7 mouse cellular contexts compared by ENCODE assay signal in genomic region chr4:154856480-154856837, GRCm38 (mm10). TPM values are rescaled to one million over a fixed set of nuclear protein-coding genes. Genes with fewer than 3 reads are reported as not detected.
DNase-seq lines count a peak whose midpoint lies in the region; ATAC-seq and TF ChIP-seq lines count a peak whose summit lies in the region.

No protein-coding gene starts in this region.

- H3K4me2 ChIP-seq in forebrain, embryonic 11.5 days (ENCODE audit: low read depth, low read length, severe bottlenecking): peak overlapping the region; percentile 84
- H3K4me2 ChIP-seq in neural tube, embryonic 15.5 days: peak overlapping the region; percentile 84

- H3K4me1 ChIP-seq in lung, adult 2 months (ENCODE audit: control insufficient read depth, insufficient read depth, low read length): peaks cover 4% of the 10 kb centered on the region; the same call in 1 of the 2 replicates
- peaks cover 7% of the 10 kb centered on the region for H3K4me1 ChIP-seq in forebrain, embryonic 11.5 days (replicated peaks; ENCODE audit: control insufficient read depth, insufficient read depth, low read length)
- peaks cover 13% of the 10 kb centered on the region for H3K4me1 ChIP-seq in limb, embryonic 10.5 days
- H3K4me1 ChIP-seq in neural tube, embryonic 15.5 days: peaks cover 12% of the 10 kb centered on the region

- no peak overlapping the region for H3K27ac ChIP-seq in forebrain, embryonic 11.5 days (ENCODE audit: low read depth, low read length)
- peak overlapping the region; percentile 71; the same call in 1 of the 2 replicates for H3K27ac ChIP-seq in limb, embryonic 10.5 days
- H3K27ac ChIP-seq in neural tube, embryonic 15.5 days (replicated peaks): peak overlapping the region; percentile 88

- no peaks in the 10 kb centered on the region for H3K9me3 ChIP-seq in forebrain, embryonic 11.5 days (ENCODE audit: control insufficient read depth, low read length)
- H3K9me3 ChIP-seq in limb, embryonic 10.5 days (replicated peaks): no peaks in the 10 kb centered on the region
- no peaks in the 10 kb centered on the region for H3K9me3 ChIP-seq in neural tube, embryonic 15.5 days (replicated peaks)

- 20% methylated on average over 9 of the region's 9 CpGs for WGBS in lung, adult 2 months
- WGBS in forebrain, embryonic 11.5 days: 18% methylated on average over 9 of the region's 9 CpGs
- 20% methylated on average over 9 of the region's 9 CpGs for WGBS in limb, embryonic 10.5 days
- 17% methylated on average over 9 of the region's 9 CpGs for WGBS in neural tube, embryonic 15.5 days

- peak; percentile 48 for ATAC-seq in forebrain, embryonic 11.5 days (replicated peaks; ENCODE audit: low FRiP score)
- no peak for ATAC-seq in neural tube, embryonic 15.5 days (ENCODE audit: low FRiP score)
- no peak for ATAC-seq in megakaryocyte-erythroid progenitor cell, adult 5-6 weeks (replicated peaks; ENCODE audit: low FRiP score, low TSS enrichment, poor library complexity, severe bottlenecking)
- no peak for ATAC-seq in megakaryocyte progenitor cell, adult 5-6 weeks (replicated peaks; ENCODE audit: poor library complexity)

- peak overlapping the region; percentile 38 for H3K4me3 ChIP-seq in lung, adult 2 months (replicated peaks; ENCODE audit: extremely low read depth, low read depth, low read length)
- peak overlapping the region; percentile 46 for H3K4me3 ChIP-seq in forebrain, embryonic 11.5 days (ENCODE audit: low read depth, low read length)
- H3K4me3 ChIP-seq in limb, embryonic 10.5 days: peak overlapping the region; percentile 58
- H3K4me3 ChIP-seq in neural tube, embryonic 15.5 days (replicated peaks): peak overlapping the region; percentile 50

- peaks cover 25% of the 10 kb centered on the region for H3K27me3 ChIP-seq in forebrain, embryonic 11.5 days (ENCODE audit: control insufficient read depth, insufficient read depth, low read length)
- peaks cover 63% of the 10 kb centered on the region for H3K27me3 ChIP-seq in limb, embryonic 10.5 days (ENCODE audit: low read depth, poor library complexity, severe bottlenecking)
- peaks cover 10% of the 10 kb centered on the region for H3K27me3 ChIP-seq in neural tube, embryonic 15.5 days (replicated peaks)

- no peaks in the 10 kb centered on the region for H3K36me3 ChIP-seq in forebrain, embryonic 11.5 days (ENCODE audit: control insufficient read depth, insufficient read depth, low read length)
- H3K36me3 ChIP-seq in limb, embryonic 10.5 days: no peaks in the 10 kb centered on the region
- H3K36me3 ChIP-seq in neural tube, embryonic 15.5 days: no peaks in the 10 kb centered on the region

- TF ChIP-seq POLR2A in lung, adult 2 months (IDR thresholded peaks at IDR 0.05; ENCODE audit: borderline replicate concordance, extremely low read depth, low read depth, low read length): no peak

- DNase-seq in lung, adult 2 months: no peak
- DNase-seq in lung, postnatal 10 days: no peak
- DNase-seq in forebrain, embryonic 11.5 days (ENCODE audit: low spot score): no peak
- no peak for DNase-seq in limb, embryonic 10.5 days (ENCODE audit: low spot score)

- peak overlapping the region; percentile 64 for H3K9ac ChIP-seq in forebrain, embryonic 11.5 days (ENCODE audit: low read length)
- peak overlapping the region; percentile 73 for H3K9ac ChIP-seq in neural tube, embryonic 15.5 days (replicated peaks)

- TF ChIP-seq CTCF in lung, adult 2 months (IDR thresholded peaks at IDR 0.05; ENCODE audit: insufficient read depth, low read length): no peak

RNA-seq across cellular contexts. Expression of gene Mmel1, which starts 12.9 kb away (rescaled TPM):
- polyA plus RNA-seq in lung, adult 2 months (2012; rRNA removed): 0.09 and 0.12 TPM in 2 replicates
- 0.21 TPM in 1 of 2 replicates, not detected in the other for polyA plus RNA-seq in forebrain, embryonic 11.5 days (2014; fragmentation: Nextera tagmentation; extraction: Ambion mirVana)
- 0.15 TPM in 1 of 2 replicates, not detected in the other for polyA plus RNA-seq in limb, embryonic 10.5 days (2016; fragmentation: Nextera tagmentation; extraction: Ambion mirVana)
- 0.75 and 0.84 TPM in 2 replicates for polyA plus RNA-seq in neural tube, embryonic 15.5 days (2015; fragmentation: Nextera tagmentation; extraction: Ambion mirVana)
- 5.5 TPM in 1 of 2 replicates, not detected in the other for total RNA-seq in megakaryocyte-erythroid progenitor cell, adult 5-6 weeks (2014; fragmentation: Nextera tagmentation)
- total RNA-seq in megakaryocyte-erythroid progenitor cell, adult 5-6 weeks (2017): 0.46 and 0.94 TPM in 2 replicates
- total RNA-seq in megakaryocyte progenitor cell, adult 5-6 weeks (2015): not detected in 2 replicates
- not detected in 2 replicates for total RNA-seq in megakaryocyte progenitor cell, adult 5-6 weeks (2017)

RNA-seq across cellular contexts. Expression of gene Ttc34, which starts 19.2 kb away (rescaled TPM):
- polyA plus RNA-seq in lung, adult 2 months (2012; rRNA removed): 4.8 and 5.1 TPM in 2 replicates
- polyA plus RNA-seq in forebrain, embryonic 11.5 days (2014; fragmentation: Nextera tagmentation; extraction: Ambion mirVana): 0.11 and 0.20 TPM in 2 replicates
- 0.41 and 0.46 TPM in 2 replicates for polyA plus RNA-seq in limb, embryonic 10.5 days (2016; fragmentation: Nextera tagmentation; extraction: Ambion mirVana)
- 1.0 and 1.6 TPM in 2 replicates for polyA plus RNA-seq in neural tube, embryonic 15.5 days (2015; fragmentation: Nextera tagmentation; extraction: Ambion mirVana)
- total RNA-seq in megakaryocyte-erythroid progenitor cell, adult 5-6 weeks (2014; fragmentation: Nextera tagmentation): not detected in 2 replicates
- total RNA-seq in megakaryocyte-erythroid progenitor cell, adult 5-6 weeks (2017): not detected in 2 replicates
- total RNA-seq in megakaryocyte progenitor cell, adult 5-6 weeks (2015): not detected in 2 replicates
- total RNA-seq in megakaryocyte progenitor cell, adult 5-6 weeks (2017): not detected in 2 replicates

RNA-seq across cellular contexts. Expression of gene Fam213b, which starts 42.5 kb away (rescaled TPM):
- 8.9 and 14.8 TPM in 2 replicates for polyA plus RNA-seq in lung, adult 2 months (2012; rRNA removed)
- 29.4 and 32.0 TPM in 2 replicates for polyA plus RNA-seq in forebrain, embryonic 11.5 days (2014; fragmentation: Nextera tagmentation; extraction: Ambion mirVana)
- 34.9 and 42.7 TPM in 2 replicates for polyA plus RNA-seq in limb, embryonic 10.5 days (2016; fragmentation: Nextera tagmentation; extraction: Ambion mirVana)
- 68.2 and 79.2 TPM in 2 replicates for polyA plus RNA-seq in neural tube, embryonic 15.5 days (2015; fragmentation: Nextera tagmentation; extraction: Ambion mirVana)
- total RNA-seq in megakaryocyte-erythroid progenitor cell, adult 5-6 weeks (2014; fragmentation: Nextera tagmentation): 1.6 TPM in 1 of 2 replicates, not detected in the other
- total RNA-seq in megakaryocyte-erythroid progenitor cell, adult 5-6 weeks (2017): 0.94 and 1.1 TPM in 2 replicates
- 5.0 and 5.6 TPM in 2 replicates for total RNA-seq in megakaryocyte progenitor cell, adult 5-6 weeks (2015)
- total RNA-seq in megakaryocyte progenitor cell, adult 5-6 weeks (2017): 1.8 and 5.6 TPM in 2 replicates
